Mouse (Mus musculus): Measurements from ENCODE around the gene Pdpn.

GRCm38 (mm10) chr4:143334145-143334544, 34.8 kb upstream of the Pdpn start:
- TF ChIP-seq CTCF (IDR thresholded peaks at IDR 0.05; ENCODE audit: control insufficient read depth, insufficient read depth, insufficient replicate concordance, low read depth, low read length) = no peak
- TF ChIP-seq POLR2A (IDR thresholded peaks at IDR 0.05; ENCODE audit: control insufficient read depth, low read depth, low read length) = no peak

Measured in testis, adult 2 months (tissue).